Mouse (Mus musculus): Measurements from ENCODE around the gene Ccdc154. TPM values are rescaled to one million over a fixed set of nuclear protein-coding genes. Genes with fewer than 3 reads are reported as not detected.
"Not testable (repeated sequence)": the region's sequence is repeated elsewhere in the genome, so short reads cannot be mapped to it uniquely, and the experiment has no call there.

Gene Ccdc154
- polyA plus RNA-seq (2015; fragmentation: Nextera tagmentation; extraction: Ambion mirVana) = 0.73 and 1.1 TPM in 2 replicates

- Histone ChIP-seq H3K4me1 (replicated peaks; ENCODE audit: control insufficient read depth, insufficient read depth, low read length) (peaks cover 2% of the 10 kb centered on the region; the same call in 1 of the 2 replicates), H3K27ac (ENCODE audit: low read length) (no peak within 1 kb of the TSS), H3K9ac (ENCODE audit: low read length) (no peak within 1 kb of the TSS), H3K9me3 (ENCODE audit: control insufficient read depth, low read length) (no peaks in the 10 kb centered on the region), H3K27me3 (ENCODE audit: control insufficient read depth, insufficient read depth, low read depth, low read length) (no peaks in the 10 kb centered on the region), H3K4me3 (ENCODE audit: low read length) (no peak within 1 kb of the TSS), H3K4me2 (ENCODE audit: low read depth, low read length) (no peak within 1 kb of the TSS), H3K36me3 (ENCODE audit: control insufficient read depth, insufficient read depth, low read length) (no peaks in the 10 kb centered on the region)
- 100% methylated on average over 1 of the region's 1 CpGs for WGBS
- no peak for ATAC-seq (ENCODE audit: low read depth)
These were observed at the start of gene Ccdc154 for GRCm38 (mm10) chr17:25162161-25162560. TSS of gene Ccdc154 (plus strand) at chr17:25162461.

- Histone ChIP-seq H3K36me3 (ENCODE audit: control insufficient read depth, insufficient read depth, low read length) (0 out of 2 replicates have a peak, but pooled peaks cover 8% of the 10 kb centered on the region), H3K27me3 (ENCODE audit: control insufficient read depth, insufficient read depth, low read depth, low read length) (no peaks in the 10 kb centered on the region; the same call in 1 of the 2 replicates), H3K4me2 (ENCODE audit: low read depth, low read length) (peak overlapping the region; percentile 94), H3K4me1 (replicated peaks; ENCODE audit: control insufficient read depth, insufficient read depth, low read length) (peaks cover 17% of the 10 kb centered on the region), H3K9ac (ENCODE audit: low read length) (peak overlapping the region; percentile 83), H3K4me3 (ENCODE audit: low read length) (peak overlapping the region; percentile 73), H3K27ac (ENCODE audit: low read length) (peak overlapping the region; percentile 94), H3K9me3 (ENCODE audit: control insufficient read depth, low read length) (no peaks in the 10 kb centered on the region)
- ATAC-seq (ENCODE audit: low read depth) = peak; percentile 60
- 7% methylated on average over 23 of the region's 23 CpGs for WGBS
These were observed 47.2 kb upstream of the Ccdc154 start for GRCm38 (mm10) chr17:25114908-25115645.

- WGBS = 5% methylated on average over 40 of the region's 40 CpGs
These were observed 46.4 kb upstream of the Ccdc154 start, which contains the start of gene Telo2 for GRCm38 (mm10) chr17:25115664-25116432. TSS of gene Telo2 (minus strand) at chr17:25115967.

GRCm38 (mm10) chr17:25117263-25117662 is 45.0 kb upstream of the Ccdc154 start:
- no peak for ATAC-seq (ENCODE audit: low read depth)
- no peaks in the 10 kb centered on the region for H3K36me3 ChIP-seq (ENCODE audit: control insufficient read depth, insufficient read depth, low read length)
- 31% methylated on average over 4 of the region's 4 CpGs for WGBS
- H3K9ac ChIP-seq (ENCODE audit: low read length) = no peak overlapping the region
- no peak overlapping the region for H3K4me3 ChIP-seq (ENCODE audit: low read length)
- H3K27me3 ChIP-seq (ENCODE audit: control insufficient read depth, insufficient read depth, low read depth, low read length) = no peaks in the 10 kb centered on the region; the same call in 1 of the 2 replicates
- H3K4me2 ChIP-seq (ENCODE audit: low read depth, low read length) = no peak overlapping the region
- H3K27ac ChIP-seq (ENCODE audit: low read length) = no peak overlapping the region
- no peaks in the 10 kb centered on the region for H3K9me3 ChIP-seq (ENCODE audit: control insufficient read depth, low read length)
- peaks cover 16% of the 10 kb centered on the region for H3K4me1 ChIP-seq (replicated peaks; ENCODE audit: control insufficient read depth, insufficient read depth, low read length)

More at GRCm38 (mm10) chr17:25115664-25116432, 46.4 kb upstream of the Ccdc154 start, which contains the start of gene Telo2:
- Histone ChIP-seq H3K9me3 (ENCODE audit: control insufficient read depth, low read length) (no peaks in the 10 kb centered on the region), H3K4me1 (replicated peaks; ENCODE audit: control insufficient read depth, insufficient read depth, low read length) (peaks cover 17% of the 10 kb centered on the region), H3K27me3 (ENCODE audit: control insufficient read depth, insufficient read depth, low read depth, low read length) (no peaks in the 10 kb centered on the region; the same call in 1 of the 2 replicates), H3K9ac (ENCODE audit: low read length) (peak within 1 kb of the TSS; percentile 83), H3K4me3 (ENCODE audit: low read length) (peak within 1 kb of the TSS; percentile 73), H3K36me3 (ENCODE audit: control insufficient read depth, insufficient read depth, low read length) (0 out of 2 replicates have a peak, but pooled peaks cover 3% of the 10 kb centered on the region), H3K27ac (ENCODE audit: low read length) (peak within 1 kb of the TSS; percentile 94), H3K4me2 (ENCODE audit: low read depth, low read length) (peak within 1 kb of the TSS; percentile 94)
- ATAC-seq (ENCODE audit: low read depth) = peak; percentile 95

GRCm38 (mm10) chr17:25120406-25120805 is 41.9 kb upstream of the Ccdc154 start, which contains the start of gene Ptx4:
TSS of gene Ptx4 (plus strand) at chr17:25120760.
- H3K9ac ChIP-seq (ENCODE audit: low read length) = no peak within 1 kb of the TSS
- H3K4me2 ChIP-seq (ENCODE audit: low read depth, low read length) = no peak within 1 kb of the TSS
- H3K4me1 ChIP-seq (replicated peaks; ENCODE audit: control insufficient read depth, insufficient read depth, low read length) = peaks cover 4% of the 10 kb centered on the region
- no peaks in the 10 kb centered on the region for H3K9me3 ChIP-seq (ENCODE audit: control insufficient read depth, low read length)
- H3K27ac ChIP-seq (ENCODE audit: low read length) = no peak within 1 kb of the TSS
- H3K4me3 ChIP-seq (ENCODE audit: low read length) = no peak within 1 kb of the TSS
- no peak for ATAC-seq (ENCODE audit: low read depth)
- H3K36me3 ChIP-seq (ENCODE audit: control insufficient read depth, insufficient read depth, low read length) = no peaks in the 10 kb centered on the region
- H3K27me3 ChIP-seq (ENCODE audit: control insufficient read depth, insufficient read depth, low read depth, low read length) = no peaks in the 10 kb centered on the region; the same call in 1 of the 2 replicates
- 31% methylated on average over 3 of the region's 3 CpGs for WGBS

- Histone ChIP-seq H3K36me3 (ENCODE audit: control insufficient read depth, insufficient read depth, low read length) (no peaks in the 10 kb centered on the region), H3K4me2 (ENCODE audit: low read depth, low read length) (no peak overlapping the region), H3K4me1 (replicated peaks; ENCODE audit: control insufficient read depth, insufficient read depth, low read length) (no peaks in the 10 kb centered on the region), H3K27me3 (ENCODE audit: control insufficient read depth, insufficient read depth, low read depth, low read length) (no peaks in the 10 kb centered on the region; the same call in 1 of the 2 replicates), H3K27ac (ENCODE audit: low read length) (no peak overlapping the region), H3K4me3 (ENCODE audit: low read length) (no peak overlapping the region), H3K9ac (ENCODE audit: low read length) (no peak overlapping the region), H3K9me3 (ENCODE audit: control insufficient read depth, low read length) (no peaks in the 10 kb centered on the region)
- ATAC-seq (ENCODE audit: low read depth) = no peak
- WGBS = 20% methylated on average over 7 of the region's 7 CpGs
These were observed 38.3 kb upstream of the Ccdc154 start for GRCm38 (mm10) chr17:25123979-25124378.

- H3K4me2 ChIP-seq (ENCODE audit: low read depth, low read length); H3K27ac ChIP-seq (ENCODE audit: low read length); H3K9me3 ChIP-seq (ENCODE audit: control insufficient read depth, low read length); H3K4me1 ChIP-seq (replicated peaks; ENCODE audit: control insufficient read depth, insufficient read depth, low read length); H3K27me3 ChIP-seq (ENCODE audit: control insufficient read depth, insufficient read depth, low read depth, low read length); H3K36me3 ChIP-seq (ENCODE audit: control insufficient read depth, insufficient read depth, low read length); H3K9ac ChIP-seq (ENCODE audit: low read length); ATAC-seq (ENCODE audit: low read depth); H3K4me3 ChIP-seq (ENCODE audit: low read length): not testable (repeated sequence)
- 71% methylated on average over 3 of the region's 3 CpGs for WGBS
These were observed 36.7 kb upstream of the Ccdc154 start for GRCm38 (mm10) chr17:25125442-25126060.

GRCm38 (mm10) chr17:25127079-25127478 is 35.2 kb upstream of the Ccdc154 start:
- H3K4me1 ChIP-seq (replicated peaks; ENCODE audit: control insufficient read depth, insufficient read depth, low read length) = no peaks in the 10 kb centered on the region
- no peak overlapping the region for H3K27ac ChIP-seq (ENCODE audit: low read length)
- H3K9ac ChIP-seq (ENCODE audit: low read length) = no peak overlapping the region
- H3K36me3 ChIP-seq (ENCODE audit: control insufficient read depth, insufficient read depth, low read length) = no peaks in the 10 kb centered on the region
- H3K9me3 ChIP-seq (ENCODE audit: control insufficient read depth, low read length) = no peaks in the 10 kb centered on the region
- ATAC-seq (ENCODE audit: low read depth) = no peak
- H3K4me2 ChIP-seq (ENCODE audit: low read depth, low read length) = no peak overlapping the region
- H3K27me3 ChIP-seq (ENCODE audit: control insufficient read depth, insufficient read depth, low read depth, low read length) = no peaks in the 10 kb centered on the region
- WGBS = 35% methylated on average over 8 of the region's 8 CpGs
- H3K4me3 ChIP-seq (ENCODE audit: low read length) = no peak overlapping the region
